Comparison of ENCODE assay signal across 9 mouse cellular contexts in genomic region chr1:183679949-183680348, GRCm38 (mm10).
DNase-seq lines count a peak whose midpoint lies in the region; ATAC-seq and TF ChIP-seq lines count a peak whose summit lies in the region.
"Had no signal": no experiment of that assay in that cellular context is flagged by ENCODE, and none has a peak within 500 bp of the region (broad histone marks: within the 10 kb centered on the region; RNA-seq: fewer than 3 reads in every experiment).

No protein-coding gene starts in this region.

- H3K4me3 ChIP-seq in heart, embryonic 12.5 days, result no peak overlapping the region
- no peak overlapping the region for H3K4me3 ChIP-seq in lung, postnatal 0 days (ENCODE audit: low read depth, low read length)

- 0 out of 2 replicates have a peak, but pooled peaks have one; percentile 48 for ATAC-seq in heart, embryonic 12.5 days (ENCODE audit: insufficient number of reproducible peaks, low FRiP score)
- peak; percentile 83 for ATAC-seq in lung, postnatal 0 days

- peaks cover 10% of the 10 kb centered on the region for H3K4me1 ChIP-seq in heart, embryonic 12.5 days (replicated peaks)
- no peaks in the 10 kb centered on the region for H3K4me1 ChIP-seq in lung, postnatal 0 days (ENCODE audit: insufficient read depth, low read depth, low read length)

- H3K27me3 ChIP-seq in heart, embryonic 12.5 days (replicated peaks), result no peaks in the 10 kb centered on the region
- H3K27me3 ChIP-seq in lung, postnatal 0 days (replicated peaks; ENCODE audit: insufficient read depth, low read length), result no peaks in the 10 kb centered on the region

- no peaks in the 10 kb centered on the region for H3K36me3 ChIP-seq in heart, embryonic 12.5 days
- no peaks in the 10 kb centered on the region for H3K36me3 ChIP-seq in lung, postnatal 0 days (ENCODE audit: insufficient read depth, low read length)

- 0 out of 2 replicates have a peak, but pooled peaks cover 6% of the 10 kb centered on the region for H3K9me3 ChIP-seq in heart, embryonic 12.5 days (replicated peaks)
- no peaks in the 10 kb centered on the region for H3K9me3 ChIP-seq in lung, postnatal 0 days (ENCODE audit: low read length)

- no peak overlapping the region for H3K27ac ChIP-seq in heart, embryonic 12.5 days (ENCODE audit: poor library complexity, severe bottlenecking)
- H3K27ac ChIP-seq in lung, postnatal 0 days (ENCODE audit: low read length), result no peak overlapping the region
- H3K27ac ChIP-seq: macrophage had no signal

- peak; percentile 25 for DNase-seq in kidney, postnatal 14 days
- no peak for DNase-seq in kidney, postnatal 25 days
- peak; percentile 49 to 58 for DNase-seq in adrenal gland, postnatal 36 days
- peak; percentile 88 for DNase-seq in lung, postnatal 0 days (ENCODE audit: low spot score)
- DNase-seq in urinary bladder, postnatal 4 days (ENCODE audit: low spot score in 2 of 2), result peak; percentile 49 to 73
- DNase-seq in thymus, postnatal 14 days, result no peak
- DNase-seq in spleen, adult 12 weeks (ENCODE audit: low spot score), result no peak

- H3K4me2 ChIP-seq in heart, embryonic 12.5 days, result peak overlapping the region; percentile 35
- 0 out of 2 replicates have a peak overlapping the region, but pooled peaks have one; percentile 8 for H3K4me2 ChIP-seq in lung, postnatal 0 days (replicated peaks; ENCODE audit: low read depth, low read length)

- no peak overlapping the region for H3K9ac ChIP-seq in heart, embryonic 12.5 days
- no peak overlapping the region for H3K9ac ChIP-seq in lung, postnatal 0 days (replicated peaks; ENCODE audit: low read depth)

- no peak for TF ChIP-seq CTCF in lung, postnatal 0 days (IDR thresholded peaks at IDR 0.05)

- TF ChIP-seq EP300 in lung, postnatal 0 days (IDR thresholded peaks at IDR 0.05), result 0 out of 2 replicates have a peak, but pooled peaks have one; percentile 35

- 26% methylated on average over 11 of the region's 11 CpGs for WGBS in heart, embryonic 12.5 days
- 18% methylated on average over 11 of the region's 11 CpGs for WGBS in lung, postnatal 0 days

Comparison
In these comparisons a context has a peak if more than half of its experiments do, and no peak if none do; other contexts are left out.
1. DNase-seq: peak in kidney, postnatal 14 days (single experiment), adrenal gland, postnatal 36 days (2 of 2), lung, postnatal 0 days (single experiment) and urinary bladder, postnatal 4 days (2 of 2); none in kidney, postnatal 25 days (0 of 2), thymus, postnatal 14 days (single experiment) and spleen, adult 12 weeks (single experiment).